Mouse (Mus musculus) E14TG2a.4 (cell line): ENCODE results near the gene Tmem110.

Experiments
- CTCF ChIP-seq: conservative IDR thresholded peaks from 2 replicates; pipeline ENCODE4 v1.5.1; 2014; ENCODE audit warnings: low read length
- NANOG ChIP-seq: IDR thresholded peaks from 2 replicates; pipeline ENCODE4 v1.6.1; 2014; ENCODE audit warnings: borderline replicate concordance, low read length, mixed read lengths
- POU5F1 ChIP-seq: IDR thresholded peaks from 2 replicates; pipeline ENCODE4 v1.6.1; 2014; ENCODE audit warnings: low read length, borderline replicate concordance

DNA sequence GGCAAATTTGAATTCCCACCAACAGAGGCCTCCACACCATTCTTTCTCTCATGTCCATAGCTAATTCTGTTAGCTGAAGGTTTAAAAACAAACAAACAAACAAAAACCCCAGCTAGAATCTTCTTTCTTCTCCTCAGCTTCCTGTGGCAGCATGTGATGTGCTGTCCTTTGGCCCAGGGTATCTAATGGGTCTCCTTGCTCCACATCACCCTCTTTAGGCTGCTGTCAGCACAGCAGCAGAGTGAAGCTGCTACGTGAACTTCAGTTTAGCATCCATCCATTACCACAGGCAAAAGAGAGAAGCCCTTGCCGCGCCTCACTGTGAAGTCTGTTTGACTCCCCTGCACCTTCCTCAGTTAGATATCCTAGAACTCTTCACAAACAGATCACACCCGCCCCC, 32.6 kb downstream of the Tmem110 start:
- peak; percentile 40 for TF ChIP-seq CTCF
- TF ChIP-seq NANOG: no peak
- no peak for TF ChIP-seq POU5F1
